Mouse (Mus musculus) left cerebral cortex, postnatal 10 days (tissue): ENCODE measurements around the gene Tmem150c. TPM values are rescaled to one million over a fixed set of nuclear protein-coding genes. Genes with fewer than 3 reads are reported as not detected.
A peak's percentile ranks its signal among the peaks of the same experiment; 100 is the strongest.

ENCODE experiments used
- DNase-seq, 2 experiments: peaks; one replicate each; pipeline ENCODE4 v3.0.0; 2021 to 2022; ENCODE audit warnings: low spot score in 2 of 2, mixed read lengths in 1 of 2; ENCODE audit errors: extremely low spot score in 1 of 2
- intact Hi-C: fragments of 180-260 bp; cut with DNase I; formaldehyde crosslinking; loops from one replicate; pipeline ENCODE4 v1.15.1; 2025
- total RNA-seq, 2 experiments: library from RNA; stranded (reverse); gene quantifications; 2 replicates each; pipeline ENCODE4 v1.2.3; 2021

Tmem150c gene
- total RNA-seq, 2 experiments from 2014 or later = 67.9 to 80.0 TPM

GRCm38 (mm10) chr5:100039602-100040142 lies 119.9 kb downstream of the Tmem150c start, which contains the start of the genes Hnrnpdl and Enoph1:
Hnrnpdl (minus strand) TSS chr5:100039664.
Enoph1 (plus strand) TSS chr5:100039985.
- DNase-seq = peak; percentile 94 to 98
- intact Hi-C loops = loop anchor here (2.0 to 10.0 kb wide), 2 partner anchors 61 to 835 kb away; partner anchors contain the start of genes 4930524J08Rik and Hnrnpd

GRCm38 (mm10) chr5:100038714-100039601 lies 120.7 kb downstream of the Tmem150c start:
- intact Hi-C loops = loop anchor here (2.0 to 10.0 kb wide), 2 partner anchors 60 to 834 kb away; partner anchors contain the start of genes 4930524J08Rik and Hnrnpd

GRCm38 (mm10) chr5:100037965-100038713 lies 121.5 kb downstream of the Tmem150c start:
- peak; percentile 83 to 95 for DNase-seq
- intact Hi-C loops = loop anchor here (2.0 to 10.0 kb wide), 2 partner anchors 59 to 833 kb away; partner anchors contain the start of genes 4930524J08Rik and Hnrnpd

More at GRCm38 (mm10) chr5:100038714-100039601, 120.7 kb downstream of the Tmem150c start:
- DNase-seq = peak; percentile 94 to 97

DNA sequence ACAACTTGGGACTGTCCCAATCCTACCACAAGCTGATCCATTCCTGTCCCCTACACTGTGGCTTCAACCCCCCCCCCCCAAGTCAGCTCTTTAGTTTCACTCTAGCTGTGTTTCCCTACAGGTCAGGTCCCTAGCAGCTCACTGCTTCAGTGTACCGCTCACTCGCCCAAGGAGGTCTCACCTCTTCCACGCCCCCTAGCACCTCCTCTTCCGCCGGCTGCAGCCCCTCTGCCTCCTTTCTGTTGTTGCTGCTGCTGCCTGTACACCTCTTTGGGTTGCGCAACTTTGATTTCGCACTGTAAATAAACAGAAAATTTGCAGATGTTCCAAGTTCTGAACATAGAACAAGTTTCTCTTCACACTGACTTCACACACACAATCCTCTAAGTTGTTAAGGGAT lies 122.9 kb downstream of the Tmem150c start:
- intact Hi-C loops = loop anchor here (10.0 kb wide), 1 partner anchor 832 kb away; no protein-coding TSS in a partner anchor

GRCm38 (mm10) chr5:100035950-100036349 lies 123.7 kb downstream of the Tmem150c start:
- intact Hi-C loops = loop anchor here (10.0 kb wide), 1 partner anchor 831 kb away; no protein-coding TSS in a partner anchor
- DNase-seq = no peak

More for the DNA sequence above, 122.9 kb downstream of the Tmem150c start:
- DNase-seq = no peak

DNA sequence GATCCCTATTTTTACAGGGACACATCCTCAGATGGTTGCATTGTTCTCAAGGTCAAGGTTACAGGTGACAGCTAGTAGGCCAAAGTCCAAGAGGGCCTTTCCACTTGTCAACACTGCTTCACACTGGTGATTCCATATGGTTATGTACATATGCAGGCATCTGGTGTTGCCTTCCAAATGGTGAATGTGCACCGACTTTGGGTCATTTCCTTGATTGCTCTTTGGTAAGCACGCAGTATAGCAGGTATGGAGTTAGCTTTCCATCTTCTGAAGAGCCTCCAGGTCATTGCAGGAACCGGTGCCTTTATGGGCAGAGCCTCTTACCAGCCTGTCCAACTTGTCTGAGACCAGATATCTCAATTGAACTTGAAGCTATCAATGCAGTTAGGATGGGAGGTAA lies 127.0 kb downstream of the Tmem150c start:
- no peak for DNase-seq
- intact Hi-C loops = loop anchor here (10.0 kb wide), 1 partner anchor 828 kb away; no protein-coding TSS in a partner anchor

GRCm38 (mm10) chr5:100032107-100032506 lies 127.5 kb downstream of the Tmem150c start:
- intact Hi-C loops = loop anchor here (10.0 kb wide), 1 partner anchor 827 kb away; no protein-coding TSS in a partner anchor
- DNase-seq = no peak

DNA sequence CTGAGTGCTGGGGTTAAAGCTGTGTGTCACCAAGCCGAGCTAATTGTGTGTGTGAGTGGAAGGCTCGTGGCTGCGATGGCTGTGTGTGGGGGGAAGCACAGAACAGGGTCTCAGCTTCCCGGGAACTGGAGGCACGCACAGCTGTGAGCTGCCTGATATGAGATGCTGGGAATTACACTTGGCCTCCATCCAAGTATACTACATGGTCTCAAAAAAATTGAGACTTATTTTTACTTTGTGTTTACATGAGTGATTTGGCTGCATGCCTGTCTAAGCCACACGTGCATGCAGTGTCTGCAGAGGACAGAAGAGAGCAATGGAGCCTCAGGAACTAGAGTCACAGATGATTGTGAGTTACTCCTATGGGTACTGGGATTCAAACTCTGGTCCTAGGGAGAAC lies 129.5 kb downstream of the Tmem150c start:
- intact Hi-C loops = loop anchor here (10.0 kb wide), 1 partner anchor 825 kb away; no protein-coding TSS in a partner anchor
- DNase-seq = peak; percentile 61 to 69

Other genes with a start within 250 kb of the Tmem150c start
- 100 to 1,000 TPM; 229 to 243 TPM for gene Hnrnpd, start 180.9 kb downstream of the Tmem150c start, total RNA-seq
- 1 to 10 TPM; 1.7 to 2.9 TPM for gene 4930524J08Rik, start 180.7 kb downstream of the Tmem150c start, total RNA-seq
- 100 to 1,000 TPM; 198 to 200 TPM for gene Hnrnpdl, start 120.1 kb downstream of the Tmem150c start, total RNA-seq
- gene Enoph1, start 119.8 kb downstream of the Tmem150c start, total RNA-seq = 10 to 100 TPM; 56.2 TPM